ENCODE assay signal across 8 mouse cellular contexts in genomic region chr19:44314327-44314759, GRCm38 (mm10). TPM values are rescaled to one million over a fixed set of nuclear protein-coding genes. Genes with fewer than 3 reads are reported as not detected.
DNase-seq lines count a peak whose midpoint lies in the region; ATAC-seq lines count a peak whose summit lies in the region.

No protein-coding gene starts in this region.

- no peaks in the 10 kb centered on the region for H3K27me3 ChIP-seq in intestine, embryonic 14.5 days (replicated peaks; ENCODE audit: control insufficient read depth, insufficient read depth, low read length)
- H3K27me3 ChIP-seq in limb, embryonic 11.5 days (ENCODE audit: control insufficient read depth, insufficient read depth, low read length) = no peaks in the 10 kb centered on the region
- no peaks in the 10 kb centered on the region for H3K27me3 ChIP-seq in midbrain, embryonic 11.5 days (ENCODE audit: control insufficient read depth, insufficient read depth, low read length)

- peak; percentile 95 for DNase-seq in adrenal gland, postnatal 14 days
- peak; percentile 85 for DNase-seq in embryo, embryonic 9.5 days (ENCODE audit: extremely low spot score)
- peak; percentile 83 to 84 for DNase-seq in gastrocnemius, postnatal 36 days
- peak; percentile 83 for DNase-seq in intestine, embryonic 14.5 days (ENCODE audit: low spot score)
- peak; percentile 87 for DNase-seq in limb, embryonic 11.5 days (ENCODE audit: low spot score)
- DNase-seq in midbrain, embryonic 11.5 days (ENCODE audit: low spot score, missing footprints) = peak; percentile 95
- peak; percentile 82 to 84 for DNase-seq in right cerebral cortex, postnatal 36 days (ENCODE audit: low spot score in 2 of 2)
- peak; percentile 90 for DNase-seq in yolk sac, embryonic 10.5 days (ENCODE audit: low spot score)

- WGBS in intestine, embryonic 14.5 days = under 1% methylated on average over 18 of the region's 18 CpGs
- WGBS in limb, embryonic 11.5 days = 2% methylated on average over 18 of the region's 18 CpGs
- 5% methylated on average over 18 of the region's 18 CpGs for WGBS in midbrain, embryonic 11.5 days

- peaks cover 7% of the 10 kb centered on the region for H3K4me1 ChIP-seq in intestine, embryonic 14.5 days (replicated peaks; ENCODE audit: control insufficient read depth, insufficient read depth, low read length)
- peaks cover 11% of the 10 kb centered on the region for H3K4me1 ChIP-seq in limb, embryonic 11.5 days (ENCODE audit: control insufficient read depth, insufficient read depth, low read length)
- H3K4me1 ChIP-seq in midbrain, embryonic 11.5 days (ENCODE audit: control insufficient read depth, insufficient read depth, low read length) = peaks cover 21% of the 10 kb centered on the region

- H3K4me2 ChIP-seq in intestine, embryonic 14.5 days (ENCODE audit: low read length) = peak overlapping the region; percentile 89
- H3K4me2 ChIP-seq in limb, embryonic 11.5 days (ENCODE audit: low read depth, severe bottlenecking) = peak overlapping the region; percentile 69
- H3K4me2 ChIP-seq in midbrain, embryonic 11.5 days = peak overlapping the region; percentile 76

- peak; percentile 95 for ATAC-seq in intestine, embryonic 14.5 days (replicated peaks; ENCODE audit: low FRiP score, low TSS enrichment, low read depth)
- ATAC-seq in limb, embryonic 11.5 days (ENCODE audit: insufficient number of reproducible peaks, low FRiP score, low TSS enrichment, low read depth) = peak; percentile 90
- peak; percentile 94 for ATAC-seq in midbrain, embryonic 11.5 days (ENCODE audit: low FRiP score)

- peak overlapping the region; percentile 52 for H3K4me3 ChIP-seq in intestine, embryonic 14.5 days (ENCODE audit: low read depth, low read length)
- H3K4me3 ChIP-seq in limb, embryonic 11.5 days (ENCODE audit: low read depth, low read length) = peak overlapping the region; percentile 46
- H3K4me3 ChIP-seq in midbrain, embryonic 11.5 days (ENCODE audit: low read depth, low read length) = peak overlapping the region; percentile 49

- intact Hi-C loops in gastrocnemius, postnatal 36 days (cut with DNase I) = no loop called here

- peak overlapping the region; percentile 40 for H3K9ac ChIP-seq in intestine, embryonic 14.5 days (ENCODE audit: low read length)
- H3K9ac ChIP-seq in limb, embryonic 11.5 days (ENCODE audit: low read length) = peak overlapping the region; percentile 38; the same call in 1 of the 2 replicates
- H3K9ac ChIP-seq in midbrain, embryonic 11.5 days (ENCODE audit: low read length) = peak overlapping the region; percentile 61

- H3K9me3 ChIP-seq in intestine, embryonic 14.5 days (ENCODE audit: control insufficient read depth, low read length) = peaks cover 3% of the 10 kb centered on the region; the same call in 1 of the 2 replicates
- no peaks in the 10 kb centered on the region for H3K9me3 ChIP-seq in limb, embryonic 11.5 days (ENCODE audit: control insufficient read depth, low read length)
- H3K9me3 ChIP-seq in midbrain, embryonic 11.5 days (ENCODE audit: control insufficient read depth, low read length) = no peaks in the 10 kb centered on the region; the same call in 1 of the 2 replicates

- H3K36me3 ChIP-seq in intestine, embryonic 14.5 days (ENCODE audit: control insufficient read depth, insufficient read depth, low read length) = 0 out of 2 replicates have a peak, but pooled peaks cover 2% of the 10 kb centered on the region
- no peaks in the 10 kb centered on the region for H3K36me3 ChIP-seq in limb, embryonic 11.5 days (ENCODE audit: control insufficient read depth, insufficient read depth, low read length)
- no peaks in the 10 kb centered on the region for H3K36me3 ChIP-seq in midbrain, embryonic 11.5 days (ENCODE audit: control insufficient read depth, insufficient read depth, low read length)

- H3K27ac ChIP-seq in intestine, embryonic 14.5 days (ENCODE audit: low read depth) = peak overlapping the region; percentile 84
- H3K27ac ChIP-seq in limb, embryonic 11.5 days (replicated peaks; ENCODE audit: low read depth, low read length) = peak overlapping the region; percentile 16; the same call in 1 of the 2 replicates
- H3K27ac ChIP-seq in midbrain, embryonic 11.5 days (ENCODE audit: low read depth, low read length) = 0 out of 2 replicates have a peak overlapping the region, but pooled peaks have one; percentile 17

RNA-seq across cellular contexts. Expression of gene Scd4, which starts 18.5 kb away (rescaled TPM):
- 2.2 and 2.9 TPM in 2 replicates for total RNA-seq in adrenal gland, postnatal 14 days (2021)
- under 1 TPM; 0.10 to 0.20 TPM for total RNA-seq in gastrocnemius, postnatal 36 days (2021)
- polyA plus RNA-seq in intestine, embryonic 14.5 days (2014; fragmentation: Nextera tagmentation; extraction: Ambion mirVana) = 0.08 and 0.20 TPM in 2 replicates
- 0.09 TPM in 1 of 2 replicates, not detected in the other for polyA plus RNA-seq in limb, embryonic 11.5 days (2014; fragmentation: Nextera tagmentation; extraction: Ambion mirVana)
- 0.06 TPM in 1 of 2 replicates, not detected in the other for polyA plus RNA-seq in midbrain, embryonic 11.5 days (2014; fragmentation: Nextera tagmentation; extraction: Ambion mirVana)

RNA-seq across cellular contexts. Expression of gene Scd2, which starts 20.9 kb away (rescaled TPM):
- total RNA-seq in adrenal gland, postnatal 14 days (2021) = 337 and 408 TPM in 2 replicates
- total RNA-seq in gastrocnemius, postnatal 36 days (2021) = 10 to 100 TPM in 1 of 2 experiments, 1 to 10 TPM in 1; 6.4 to 12.3 TPM
- 341 and 386 TPM in 2 replicates for polyA plus RNA-seq in intestine, embryonic 14.5 days (2014; fragmentation: Nextera tagmentation; extraction: Ambion mirVana)
- 309 and 322 TPM in 2 replicates for polyA plus RNA-seq in limb, embryonic 11.5 days (2014; fragmentation: Nextera tagmentation; extraction: Ambion mirVana)
- 353 and 358 TPM in 2 replicates for polyA plus RNA-seq in midbrain, embryonic 11.5 days (2014; fragmentation: Nextera tagmentation; extraction: Ambion mirVana)

Comparison
In these comparisons a context has a peak if more than half of its experiments do, and no peak if none do; other contexts are left out.
1. Peak in every context shown above with its lines: DNase-seq, ATAC-seq, H3K4me3 ChIP-seq and H3K27ac ChIP-seq.
2. H3K27ac ChIP-seq: peak in every context shown above with its lines; median percentile 84 in intestine, embryonic 14.5 days; 17 in midbrain, embryonic 11.5 days; 16 in limb, embryonic 11.5 days.